ENCODE assay signal across 8 mouse cellular contexts in the genomic region with DNA sequence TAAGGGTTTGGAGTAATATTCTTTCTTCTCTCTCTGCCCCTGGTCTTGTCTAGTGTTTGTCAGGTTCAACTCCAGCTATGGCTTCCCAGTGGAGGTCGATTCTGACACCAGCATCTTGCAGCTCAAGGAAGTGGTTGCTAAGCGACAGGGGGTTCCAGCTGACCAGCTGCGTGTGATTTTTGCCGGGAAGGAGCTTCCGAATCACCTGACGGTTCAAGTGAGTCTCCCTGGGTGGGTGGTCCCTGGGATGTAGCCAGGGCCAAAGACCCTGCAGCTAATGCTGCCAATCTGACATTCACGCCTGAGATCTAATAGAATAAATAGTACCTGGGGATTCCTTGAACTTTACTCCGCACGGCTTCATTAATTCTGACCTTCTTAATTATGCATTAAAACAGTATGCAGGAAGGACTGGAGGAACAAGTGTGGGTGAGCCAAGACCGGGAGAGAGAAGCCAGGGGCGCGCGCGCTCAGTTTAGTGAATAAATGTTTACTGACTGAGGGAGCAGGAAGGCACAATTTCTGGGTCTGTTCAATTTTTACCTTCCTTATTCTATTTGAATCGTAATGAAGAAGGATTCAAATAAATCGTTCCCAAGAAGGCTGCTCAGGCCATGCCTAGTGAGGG.
DNase-seq lines count a peak whose midpoint lies in the region; ATAC-seq and TF ChIP-seq lines count a peak whose summit lies in the region.

No protein-coding gene starts in this region.

- no peak for TF ChIP-seq CTCF in midbrain, postnatal 0 days (IDR thresholded peaks at IDR 0.05)

- intact Hi-C loops in heart, postnatal 36 days (cut with DNase I): loop anchor here (5.0 to 10.0 kb wide), 4 partner anchors 310 to 1900 kb away; no protein-coding TSS in a partner anchor
- intact Hi-C loops in left cerebral cortex, postnatal 36 days (cut with DNase I): loop anchor here (10.0 kb wide), 1 partner anchor 322 kb away; no protein-coding TSS in a partner anchor

- peaks cover 10% of the 10 kb centered on the region for H3K4me1 ChIP-seq in heart, embryonic 15.5 days (replicated peaks)
- 0 out of 2 replicates have a peak, but pooled peaks cover 5% of the 10 kb centered on the region for H3K4me1 ChIP-seq in intestine, embryonic 15.5 days (replicated peaks)
- H3K4me1 ChIP-seq in midbrain, postnatal 0 days (ENCODE audit: insufficient read depth, low read length): peaks cover 12% of the 10 kb centered on the region

- H3K4me2 ChIP-seq in heart, embryonic 15.5 days: peak overlapping the region; percentile 50
- H3K4me2 ChIP-seq in intestine, embryonic 15.5 days (replicated peaks): peak overlapping the region; percentile 39
- peak overlapping the region; percentile 23 for H3K4me2 ChIP-seq in midbrain, postnatal 0 days (ENCODE audit: low read depth, low read length, poor library complexity, severe bottlenecking)

- peak overlapping the region; percentile 9 for H3K4me3 ChIP-seq in heart, embryonic 15.5 days
- no peak overlapping the region for H3K4me3 ChIP-seq in intestine, embryonic 15.5 days (replicated peaks)
- H3K4me3 ChIP-seq in midbrain, postnatal 0 days (ENCODE audit: low read depth, low read length): peak overlapping the region; percentile 5

- H3K27ac ChIP-seq in heart, embryonic 15.5 days: no peak overlapping the region
- H3K27ac ChIP-seq in intestine, embryonic 15.5 days: no peak overlapping the region
- peak overlapping the region; percentile 59 for H3K27ac ChIP-seq in midbrain, postnatal 0 days (ENCODE audit: low read depth, low read length)

- no peak for DNase-seq in heart, postnatal 36 days
- DNase-seq in embryo, embryonic 10.5 days (ENCODE audit: low spot score): peak; percentile 75
- DNase-seq in midbrain, postnatal 0 days (ENCODE audit: low spot score): peak; percentile 66
- DNase-seq in urinary bladder, postnatal 4 days (ENCODE audit: low spot score in 2 of 2): no peak
- DNase-seq in left cerebral cortex, postnatal 36 days (ENCODE audit: low spot score in 2 of 2): no peak

- no peaks in the 10 kb centered on the region for H3K9me3 ChIP-seq in heart, embryonic 15.5 days (replicated peaks)
- H3K9me3 ChIP-seq in intestine, embryonic 15.5 days: no peaks in the 10 kb centered on the region
- no peaks in the 10 kb centered on the region for H3K9me3 ChIP-seq in midbrain, postnatal 0 days (ENCODE audit: low read length)

- H3K27me3 ChIP-seq in heart, embryonic 15.5 days: no peaks in the 10 kb centered on the region
- no peaks in the 10 kb centered on the region for H3K27me3 ChIP-seq in intestine, embryonic 15.5 days (replicated peaks)
- H3K27me3 ChIP-seq in midbrain, postnatal 0 days (ENCODE audit: insufficient read depth, low read length): no peaks in the 10 kb centered on the region

- H3K36me3 ChIP-seq in heart, embryonic 15.5 days: no peaks in the 10 kb centered on the region
- no peaks in the 10 kb centered on the region for H3K36me3 ChIP-seq in intestine, embryonic 15.5 days
- H3K36me3 ChIP-seq in midbrain, postnatal 0 days (ENCODE audit: insufficient read depth, low read length): no peaks in the 10 kb centered on the region

- H3K9ac ChIP-seq in heart, embryonic 15.5 days: no peak overlapping the region
- H3K9ac ChIP-seq in intestine, embryonic 15.5 days: no peak overlapping the region
- H3K9ac ChIP-seq in midbrain, postnatal 0 days (replicated peaks; ENCODE audit: low read length, poor library complexity, severe bottlenecking): no peak overlapping the region

- 0 out of 2 replicates have a peak, but pooled peaks have one; percentile 14 for ATAC-seq in heart, embryonic 15.5 days (replicated peaks; ENCODE audit: insufficient number of reproducible peaks, insufficient read depth, low FRiP score, low read depth)
- no peak for ATAC-seq in intestine, embryonic 15.5 days
- ATAC-seq in midbrain, postnatal 0 days (ENCODE audit: low FRiP score): 0 out of 2 replicates have a peak, but pooled peaks have one; percentile 31
- no peak for ATAC-seq in inflammation-experienced regulatory T-cells, adult 6 months

- WGBS in heart, embryonic 15.5 days: 12% methylated on average over 16 of the region's 16 CpGs
- WGBS in intestine, embryonic 15.5 days: 10% methylated on average over 16 of the region's 16 CpGs
- 4% methylated on average over 16 of the region's 16 CpGs for WGBS in midbrain, postnatal 0 days

Comparison
In these comparisons a context has a peak if more than half of its experiments do, and no peak if none do; other contexts are left out.
1. ATAC-seq: peak in heart, embryonic 15.5 days (single experiment) and midbrain, postnatal 0 days (single experiment); none in intestine, embryonic 15.5 days (single experiment) and inflammation-experienced regulatory T-cells, adult 6 months (single experiment).
2. DNase-seq: peak in embryo, embryonic 10.5 days (single experiment) and midbrain, postnatal 0 days (single experiment); none in heart, postnatal 36 days (0 of 2), urinary bladder, postnatal 4 days (0 of 2) and left cerebral cortex, postnatal 36 days (0 of 2).
3. Peak in every context shown above with its lines, with median percentiles within 50 percentile points of each other: H3K4me2 ChIP-seq.